Mouse (Mus musculus) neural tube, embryonic 14.5 days (tissue): Measurements from ENCODE around the gene Canx. TPM values are rescaled to one million over a fixed set of nuclear protein-coding genes. Genes with fewer than 3 reads are reported as not detected.

ENCODE experiments used
- microRNA counts: library from miRNA; unstranded; fragments of <30 nt; microRNA quantifications from one replicate; lab custom pipeline; 2016
- microRNA-seq: library from miRNA; unstranded; fragments of <30 nt; microRNA quantifications from one replicate; pipeline ENCODE4, GENCODE M21; 2016
- polyA plus RNA-seq: library from polyadenylated mRNA; unstranded; fragments of >200 nt; fragmentation: Nextera tagmentation; extraction: Ambion mirVana; gene quantifications from 2 replicates; pipeline ENCODE4 v1.2.1, GENCODE M21; 2014

The Canx gene
- polyA plus RNA-seq, 1 experiment from 2014 or later: 205 TPM

MicroRNAs encoded within 50 kb of the gene (microRNA counts, 519-probe panel; counts per million panel counts)
- microRNA mmu-miR-804 (lab: Ali Mortazavi, UCI): 3,245 counts per million, percentile 23 among the panel's probes with 10 or more counts

Small RNA genes within 50 kb of the gene (microRNA-seq; reads per million reads assigned to microRNA genes)
- gene Mir804: not detected

Other genes starting within 250 kb of the Canx start
- 30.3 and 42.5 TPM in 2 replicates for gene Tbc1d9b, start 194.3 kb downstream of the Canx start, polyA plus RNA-seq
- gene Mrnip, start 151.2 kb downstream of the Canx start, polyA plus RNA-seq: 38.1 and 48.3 TPM in 2 replicates
- gene Sqstm1, start 114.8 kb downstream of the Canx start, polyA plus RNA-seq: 377 and 383 TPM in 2 replicates
- 52.0 and 53.6 TPM in 2 replicates for gene Mgat4b, start 114.8 kb downstream of the Canx start, polyA plus RNA-seq
- 1.3 and 3.3 TPM in 2 replicates for gene Ltc4s, start 87.1 kb downstream of the Canx start, polyA plus RNA-seq
- gene Maml1, start 33.4 kb downstream of the Canx start, polyA plus RNA-seq: 3.5 and 4.4 TPM in 2 replicates
- gene Cby3, start 28.8 kb upstream of the Canx start, polyA plus RNA-seq: 0.81 and 0.92 TPM in 2 replicates
- 441 and 486 TPM in 2 replicates for gene Hnrnph1, start 51.3 kb upstream of the Canx start, polyA plus RNA-seq
- 25.6 and 31.9 TPM in 2 replicates for gene Rufy1, start 105.5 kb upstream of the Canx start, polyA plus RNA-seq